Mouse (Mus musculus) embryonic facial prominence, embryonic 14.5 days (tissue): ENCODE results near the gene Lactb. TPM values are rescaled to one million over a fixed set of nuclear protein-coding genes. Genes with fewer than 3 reads are reported as not detected.
A peak's percentile ranks its signal among the peaks of the same experiment; 100 is the strongest.

Experiments
- ATAC-seq: fragments of 200-750 bp; cut with Nextera tagmentation; 2 replicates; pipeline ENCODE4 v1.8.0; 2017; ENCODE audit warnings: low read depth, moderate number of reproducible peaks, moderate TSS enrichment
- DNase-seq: peaks from one replicate; pipeline ENCODE4 v3.0.0-alpha.2; 2015; ENCODE audit warnings: low spot score
- H3K27ac ChIP-seq: fragments of 300-500 bp; sonication (generic); replicated peaks from 2 replicates; pipeline ENCODE4 v1.5.1; 2014; ENCODE audit warnings: low read depth, mild to moderate bottlenecking, low read length, moderate library complexity
- H3K27me3 ChIP-seq: fragments of 300-500 bp; sonication (generic); replicated peaks from 2 replicates; pipeline ENCODE4 v1.6.1; 2014; ENCODE audit warnings: low read length; ENCODE audit not compliant: control insufficient read depth, insufficient read depth
- H3K36me3 ChIP-seq: fragments of 300-500 bp; sonication (generic); 2 replicates; pipeline ENCODE4 v1.6.1; 2014; ENCODE audit warnings: low read length, mixed read lengths; ENCODE audit not compliant: control insufficient read depth, insufficient read depth
- H3K4me1 ChIP-seq: fragments of 300-500 bp; sonication (generic); 2 replicates; pipeline ENCODE4 v1.6.1; 2014; ENCODE audit warnings: antibody characterized with exemption, low read length; ENCODE audit not compliant: control insufficient read depth, insufficient read depth
- H3K4me2 ChIP-seq: fragments of 300-500 bp; sonication (generic); 2 replicates; pipeline ENCODE4 v1.6.1; 2014; ENCODE audit warnings: low read depth, mild to moderate bottlenecking, low read length, moderate library complexity, mixed read lengths
- H3K4me3 ChIP-seq: fragments of 300-500 bp; sonication (generic); 2 replicates; pipeline ENCODE4 v1.5.1; 2014; ENCODE audit warnings: low read depth, mild to moderate bottlenecking, low read length
- H3K9ac ChIP-seq: fragments of 300-500 bp; sonication (generic); 2 replicates; pipeline ENCODE4 v1.6.1; 2014; ENCODE audit warnings: low read depth, mild to moderate bottlenecking, low read length, moderate library complexity, mixed read lengths
- H3K9me3 ChIP-seq: fragments of 300-500 bp; sonication (generic); 2 replicates; pipeline ENCODE4 v1.6.1; 2016; ENCODE audit warnings: low read length; ENCODE audit not compliant: control insufficient read depth
- WGBS: fragments of 180-500 bp; shearing (Covaris S2); extraction: QIAGEN DNeasy Blood & Tissue Kit; methylation state at CpG from one replicate; pipeline ENCODE4 v1.1.7; 2014; 5-methylcytosine and 5-hydroxymethylcytosine counted together
- polyA plus RNA-seq: library from polyadenylated mRNA; unstranded; fragments of >200 nt; fragmentation: Nextera tagmentation; extraction: Ambion mirVana; gene quantifications from 2 replicates; pipeline ENCODE4 v1.2.1, GENCODE M21; 2014

Gene Lactb
- 8.9 and 9.8 TPM in 2 replicates for polyA plus RNA-seq

DNA sequence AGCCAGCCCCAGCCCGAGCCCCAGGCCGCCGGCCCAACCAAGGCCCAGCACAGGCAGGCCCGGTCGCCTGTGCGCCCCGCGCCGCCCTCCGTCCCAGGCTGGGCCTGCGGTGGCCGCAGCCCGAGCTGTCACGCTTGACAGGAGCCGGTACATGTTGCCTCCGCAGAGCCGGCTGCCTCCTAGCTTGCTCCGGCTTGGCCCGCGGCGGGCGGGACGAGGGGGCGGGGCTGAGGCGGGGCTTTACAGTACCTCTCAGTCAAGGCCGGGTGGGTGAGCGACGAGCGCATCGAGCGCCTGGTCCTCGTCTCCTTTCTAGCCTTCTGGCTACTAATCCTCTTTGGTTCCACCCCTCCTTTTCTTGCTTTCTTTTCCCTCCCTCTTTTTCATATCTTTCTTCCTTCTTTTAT lies at the start of gene Lactb:
Gene Lactb, minus strand, starts transcription at position 246 of the 407 bp plus-strand sequence.
- 0% methylated on average over 10 of the region's 32 CpGs for WGBS
- peak; percentile 96 for DNase-seq

GRCm38 (mm10) chr9:67023371-67023770 lies 48.1 kb upstream of the Lactb start:
- no peak for DNase-seq
- H3K27me3 ChIP-seq, result no peaks in the 10 kb centered on the region
- no peaks in the 10 kb centered on the region for H3K4me1 ChIP-seq
- no peaks in the 10 kb centered on the region for H3K9me3 ChIP-seq
- H3K36me3 ChIP-seq, result peaks cover 72% of the 10 kb centered on the region
- WGBS, result 85% methylated on average over 9 of the region's 9 CpGs
- no peak for ATAC-seq
- no peak overlapping the region for H3K9ac ChIP-seq
- no peak overlapping the region for H3K27ac ChIP-seq
- no peak overlapping the region for H3K4me3 ChIP-seq
- H3K4me2 ChIP-seq, result no peak overlapping the region

More for the DNA sequence above, at the start of gene Lactb:
- Histone ChIP-seq H3K4me3 (peak within 1 kb of the TSS; percentile 92), H3K36me3 (peaks cover 10% of the 10 kb centered on the region; the same call in 1 of the 2 replicates), H3K4me1 (peaks cover 8% of the 10 kb centered on the region; the same call in 1 of the 2 replicates), H3K9me3 (no peaks in the 10 kb centered on the region), H3K27me3 (no peaks in the 10 kb centered on the region), H3K9ac (peak within 1 kb of the TSS; percentile 79), H3K4me2 (peak within 1 kb of the TSS; percentile 64), H3K27ac (peak within 1 kb of the TSS; percentile 76)
- ATAC-seq, result peak; percentile 98

- H3K4me1 ChIP-seq, result no peaks in the 10 kb centered on the region
- H3K9me3 ChIP-seq, result no peaks in the 10 kb centered on the region
- H3K36me3 ChIP-seq, result peaks cover 42% of the 10 kb centered on the region
- ATAC-seq (no peak), DNase-seq (no peak)
- no peak overlapping the region for H3K4me2 ChIP-seq
- H3K9ac ChIP-seq, result no peak overlapping the region
- 74% methylated on average over 2 of the region's 2 CpGs for WGBS
- no peaks in the 10 kb centered on the region for H3K27me3 ChIP-seq
- no peak overlapping the region for H3K4me3 ChIP-seq
- H3K27ac ChIP-seq, result no peak overlapping the region
Observed at GRCm38 (mm10) chr9:67020063-67020462, 44.8 kb upstream of the Lactb start.

DNA sequence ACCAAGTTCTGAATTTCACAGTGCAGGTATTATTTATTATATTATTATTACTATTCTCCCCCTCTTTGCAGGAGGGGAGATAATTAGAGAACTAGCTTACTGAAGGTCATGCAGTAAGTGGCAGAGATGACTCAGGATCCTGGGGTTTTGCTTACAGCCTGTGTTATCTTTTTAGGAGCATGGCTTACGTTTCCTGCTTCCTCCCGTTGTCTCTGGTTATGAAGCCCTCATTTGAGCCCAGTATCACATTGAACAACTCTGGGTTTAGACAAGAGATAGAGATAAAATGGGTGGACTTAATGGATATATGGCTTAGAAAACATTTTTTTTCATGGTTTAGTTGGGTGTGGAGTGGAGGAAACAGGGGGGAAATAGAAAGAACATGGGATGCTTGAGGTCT lies 38.2 kb upstream of the Lactb start:
- H3K4me2 ChIP-seq, result no peak overlapping the region
- H3K36me3 ChIP-seq, result no peaks in the 10 kb centered on the region
- H3K4me3 ChIP-seq, result no peak overlapping the region
- ATAC-seq, result no peak
- H3K27me3 ChIP-seq, result no peaks in the 10 kb centered on the region
- no peak for DNase-seq
- H3K9ac ChIP-seq, result no peak overlapping the region
- peak overlapping the region; percentile 73; the same call in 1 of the 2 replicates for H3K27ac ChIP-seq
- H3K4me1 ChIP-seq, result peaks cover 22% of the 10 kb centered on the region
- H3K9me3 ChIP-seq, result no peaks in the 10 kb centered on the region
- WGBS, result 50% methylated on average over 2 of the region's 2 CpGs

- Histone ChIP-seq H3K27me3 (no peaks in the 10 kb centered on the region), H3K4me3 (no peak overlapping the region), H3K27ac (peak overlapping the region; percentile 73), H3K36me3 (no peaks in the 10 kb centered on the region), H3K9ac (no peak overlapping the region), H3K4me1 (peaks cover 26% of the 10 kb centered on the region), H3K9me3 (no peaks in the 10 kb centered on the region), H3K4me2 (no peak overlapping the region)
- ATAC-seq (peak; percentile 88), DNase-seq (peak; percentile 92)
- 16% methylated on average over 3 of the region's 3 CpGs for WGBS
Observed at GRCm38 (mm10) chr9:67012470-67012869, 37.2 kb upstream of the Lactb start.

GRCm38 (mm10) chr9:67011483-67011882 lies 36.2 kb upstream of the Lactb start:
- Histone ChIP-seq H3K4me2 (no peak overlapping the region), H3K36me3 (no peaks in the 10 kb centered on the region), H3K9ac (no peak overlapping the region), H3K4me1 (peaks cover 26% of the 10 kb centered on the region), H3K27me3 (no peaks in the 10 kb centered on the region), H3K27ac (no peak overlapping the region), H3K9me3 (no peaks in the 10 kb centered on the region), H3K4me3 (no peak overlapping the region)
- WGBS, result 68% methylated on average over 9 of the region's 9 CpGs
- ATAC-seq (no peak), DNase-seq (no peak)

GRCm38 (mm10) chr9:67008781-67009180 lies 33.5 kb upstream of the Lactb start:
- DNase-seq (peak; percentile 72), ATAC-seq (no peak)
- Histone ChIP-seq H3K4me2 (no peak overlapping the region), H3K27me3 (no peaks in the 10 kb centered on the region), H3K9me3 (no peaks in the 10 kb centered on the region), H3K4me1 (peaks cover 26% of the 10 kb centered on the region), H3K27ac (peak overlapping the region; percentile 77), H3K4me3 (no peak overlapping the region), H3K9ac (0 out of 2 replicates have a peak overlapping the region, but pooled peaks have one; percentile 37), H3K36me3 (no peaks in the 10 kb centered on the region)
- 15% methylated on average over 11 of the region's 11 CpGs for WGBS

DNA sequence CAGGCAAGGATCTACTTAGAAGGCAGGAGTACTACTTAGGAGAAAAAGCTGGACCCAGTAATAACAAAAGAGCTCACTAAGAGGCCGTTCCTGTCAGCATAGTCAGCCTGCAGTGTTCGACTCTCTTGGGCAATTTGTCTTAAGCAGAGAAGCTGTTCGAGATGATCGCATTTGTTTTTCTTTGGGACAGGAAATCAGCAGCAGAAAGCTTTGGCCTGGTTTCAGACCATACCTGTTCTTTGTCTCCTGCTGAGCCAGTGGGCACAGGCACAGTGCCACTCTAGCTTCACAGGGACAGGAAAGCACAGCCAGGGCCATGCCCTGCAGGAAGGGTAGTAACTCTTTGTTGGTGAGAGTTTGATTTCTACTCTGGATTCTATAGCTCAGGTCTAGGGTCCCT lies 31.1 kb upstream of the Lactb start:
- H3K9ac ChIP-seq, result no peak overlapping the region
- no peaks in the 10 kb centered on the region for H3K27me3 ChIP-seq
- 50% methylated on average over 4 of the region's 4 CpGs for WGBS
- no peak overlapping the region for H3K27ac ChIP-seq
- H3K4me3 ChIP-seq, result no peak overlapping the region
- peaks cover 8% of the 10 kb centered on the region for H3K4me1 ChIP-seq
- no peaks in the 10 kb centered on the region for H3K9me3 ChIP-seq
- DNase-seq (no peak), ATAC-seq (no peak)
- H3K36me3 ChIP-seq, result no peaks in the 10 kb centered on the region
- H3K4me2 ChIP-seq, result no peak overlapping the region

GRCm38 (mm10) chr9:67005161-67005742 lies 30.0 kb upstream of the Lactb start:
- ATAC-seq (no peak), DNase-seq (no peak)
- Histone ChIP-seq H3K9me3 (no peaks in the 10 kb centered on the region), H3K4me1 (peaks cover 8% of the 10 kb centered on the region), H3K4me3 (no peak overlapping the region), H3K27me3 (no peaks in the 10 kb centered on the region), H3K27ac (no peak overlapping the region), H3K9ac (no peak overlapping the region), H3K4me2 (no peak overlapping the region), H3K36me3 (no peaks in the 10 kb centered on the region)
- WGBS, result 80% methylated on average over 11 of the region's 11 CpGs
